Mouse (Mus musculus): Measurements from ENCODE around the gene Alg14.

DNA sequence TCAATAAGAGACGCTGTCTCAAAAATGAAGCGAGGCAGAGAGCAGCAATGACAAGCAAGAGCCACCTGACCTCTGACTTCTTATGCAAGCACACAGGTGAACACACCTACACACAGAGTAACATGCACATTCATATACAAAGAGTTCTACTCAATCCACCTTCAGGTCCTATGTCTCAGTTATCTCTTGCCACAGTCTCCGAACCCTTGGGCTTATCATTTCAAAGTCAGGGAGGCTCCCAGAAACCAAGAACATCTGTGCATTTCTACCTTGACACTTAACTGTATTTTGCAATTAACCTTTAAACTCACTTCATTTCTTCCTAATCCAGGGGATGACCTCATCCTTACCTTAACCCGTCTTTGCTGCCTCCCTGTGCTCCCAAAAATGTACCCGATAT, 24.3 kb upstream of the Alg14 start:
- no peak for TF ChIP-seq GATA1 (IDR thresholded peaks at IDR 0.05; ENCODE audit: borderline replicate concordance, low read length)
- TF ChIP-seq FLI1 (IDR thresholded peaks at IDR 0.05; ENCODE audit: low read length): no peak

Data from megakaryocyte, embryonic 14.5 days (primary cell).